Mouse (Mus musculus) thymus, adult 18-20 months (tissue): ENCODE measurements at regions not wholly inside any gene's neighbourhood (a gene's known extent, or its start where the extent isn't known, plus 50 kb on each side); places are given as distances from the start of the nearest gene placed in this dataset.
A peak's percentile ranks its signal among the peaks of the same experiment; 100 is the strongest.
"Not testable (repeated sequence)": the region's sequence is repeated elsewhere in the genome, so short reads cannot be mapped to it uniquely, and the experiment has no call there.

ENCODE experiments used
- DNase-seq, 2 experiments: peaks; one replicate each; pipeline ENCODE4 v3.0.0; 2022; ENCODE audit warnings: mixed read lengths in 2 of 2

DNA sequence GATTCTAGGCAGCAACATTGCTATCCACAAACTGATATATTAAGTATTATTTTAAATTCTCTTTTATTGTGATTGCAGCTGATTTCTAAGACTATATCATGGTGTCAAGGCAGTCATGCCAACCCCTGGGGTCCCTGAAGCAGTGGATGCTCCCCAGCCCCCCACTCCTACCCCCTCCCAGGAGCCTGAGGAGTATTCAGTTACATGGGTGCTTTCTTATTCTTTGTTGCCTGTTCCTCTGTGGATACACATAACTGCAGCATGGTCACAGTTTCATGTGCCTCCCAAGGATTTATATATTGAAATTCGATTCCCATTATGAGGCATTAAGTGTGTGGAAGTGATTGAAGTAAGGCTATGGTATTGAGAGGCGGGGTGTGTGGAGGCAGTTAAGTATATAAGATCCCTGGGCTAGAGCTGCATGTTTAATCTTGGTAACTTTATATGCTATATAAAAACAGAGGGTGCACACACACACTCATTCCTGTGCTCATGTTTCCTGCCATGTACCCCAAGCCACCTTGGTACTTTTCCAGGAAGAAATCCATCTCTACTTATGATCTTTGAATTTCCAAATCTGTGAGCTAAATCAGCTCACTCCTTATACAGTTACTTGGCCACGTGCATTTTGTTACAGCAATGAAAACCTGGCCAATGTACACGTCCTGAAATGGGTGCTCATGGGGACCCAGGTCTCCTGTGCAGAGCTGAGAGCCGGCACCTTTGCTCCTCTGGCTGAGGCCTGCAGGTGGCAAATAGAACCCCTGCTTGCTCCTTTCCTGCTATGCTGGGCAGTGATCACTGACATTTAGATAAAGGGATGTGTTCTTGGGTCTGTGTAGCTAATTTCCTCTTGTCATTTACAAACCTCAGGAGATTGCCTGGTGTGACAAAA, 259.0 kb downstream of the Nek10 start:
- no peak for DNase-seq

DNA sequence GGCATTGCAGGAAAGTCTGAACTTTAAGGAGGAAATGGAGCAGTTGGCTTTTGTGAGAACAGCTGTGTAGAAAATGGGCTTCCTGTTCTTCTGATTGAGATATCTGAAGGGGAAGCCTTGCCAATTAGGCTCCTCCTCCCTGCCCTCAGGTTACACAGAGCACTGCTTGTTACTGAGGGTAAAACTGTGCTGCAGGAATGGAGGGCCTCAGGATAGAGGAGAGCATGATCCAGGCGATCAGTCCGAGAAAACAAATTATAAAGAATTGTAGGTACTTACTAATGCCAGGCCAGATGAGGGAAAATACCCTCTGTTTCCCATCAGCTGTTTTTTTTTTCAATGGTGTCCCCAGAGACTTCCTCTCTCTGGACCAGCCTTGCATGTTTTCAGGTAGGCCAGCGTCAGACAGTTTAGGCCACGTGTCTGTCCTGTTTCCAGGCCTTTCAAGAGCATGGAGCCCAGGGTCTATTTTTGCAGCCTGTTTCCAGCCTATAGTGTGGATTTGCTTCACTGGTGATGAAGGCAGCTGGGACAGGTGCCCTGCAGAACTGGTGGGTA, 259.7 kb downstream of the Nek10 start:
- DNase-seq, result peak in 1 of 2 experiments; percentile 32

DNA sequence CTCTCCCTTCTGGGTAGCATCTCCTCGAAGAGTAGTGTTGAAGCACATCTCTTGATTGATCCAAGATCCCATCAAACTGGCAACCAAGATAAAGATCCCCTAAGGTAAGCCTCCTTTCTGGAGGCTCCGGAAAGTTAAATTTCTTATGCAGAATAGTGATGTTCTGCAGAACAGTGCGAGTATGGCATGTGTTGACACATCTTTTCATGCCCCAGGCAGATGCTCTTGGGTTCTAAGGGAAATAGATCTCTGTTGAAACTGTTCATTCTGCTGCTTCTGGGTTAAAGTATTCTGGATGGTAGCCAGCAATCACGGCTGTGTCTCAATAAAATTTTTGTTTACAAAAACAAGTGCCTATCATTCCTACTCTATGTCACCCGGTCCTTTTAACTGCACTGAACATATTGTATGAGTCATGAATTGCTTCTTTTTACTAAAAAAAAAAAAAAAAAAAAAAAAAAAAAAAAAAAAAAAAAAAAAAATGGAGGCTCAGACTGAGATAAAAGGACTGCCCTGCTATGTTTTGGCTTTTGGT, 261.8 kb downstream of the Nek10 start:
- no peak for DNase-seq

DNA sequence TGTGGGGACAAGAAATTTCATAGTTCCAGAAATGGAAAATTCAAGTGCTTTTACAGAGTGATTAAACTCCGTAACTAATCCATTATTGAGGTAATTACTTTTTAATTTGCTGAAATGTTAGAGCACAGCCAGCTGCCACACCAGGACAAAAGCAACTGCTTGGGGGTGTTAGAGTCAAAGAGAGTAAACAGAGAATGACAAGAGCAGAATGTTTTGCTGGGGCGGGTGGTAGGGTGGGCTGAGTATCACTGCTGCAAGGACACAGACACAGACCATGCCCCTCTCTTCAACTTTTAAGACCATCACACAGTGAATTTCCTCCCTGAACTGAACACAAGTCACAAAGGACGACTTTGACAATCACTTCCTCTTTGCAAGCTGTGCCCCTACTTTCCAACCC, 272.7 kb downstream of the Nek10 start:
- DNase-seq, result no peak

DNA sequence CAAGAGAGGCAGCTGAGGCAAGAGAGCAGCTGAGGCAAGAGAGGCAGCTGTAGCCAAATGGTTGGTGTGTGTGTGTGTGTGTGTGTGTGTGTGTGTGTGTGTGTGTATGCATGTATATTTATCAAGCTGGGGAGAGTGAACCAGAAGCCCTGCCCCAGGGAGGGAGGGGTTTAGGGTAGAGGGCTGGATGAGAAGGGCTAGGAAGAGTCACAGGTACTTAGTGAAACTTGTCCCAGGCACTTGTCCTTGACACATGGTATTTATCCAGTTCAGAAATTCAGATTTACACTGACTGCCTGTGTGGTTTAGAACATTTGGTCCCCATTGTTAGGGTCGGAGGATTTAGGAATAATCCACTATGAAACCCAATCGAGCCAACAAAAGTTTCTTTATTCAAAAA, 279.7 kb downstream of the Nek10 start:
- DNase-seq, result peak in 1 of 2 experiments; percentile 9

DNA sequence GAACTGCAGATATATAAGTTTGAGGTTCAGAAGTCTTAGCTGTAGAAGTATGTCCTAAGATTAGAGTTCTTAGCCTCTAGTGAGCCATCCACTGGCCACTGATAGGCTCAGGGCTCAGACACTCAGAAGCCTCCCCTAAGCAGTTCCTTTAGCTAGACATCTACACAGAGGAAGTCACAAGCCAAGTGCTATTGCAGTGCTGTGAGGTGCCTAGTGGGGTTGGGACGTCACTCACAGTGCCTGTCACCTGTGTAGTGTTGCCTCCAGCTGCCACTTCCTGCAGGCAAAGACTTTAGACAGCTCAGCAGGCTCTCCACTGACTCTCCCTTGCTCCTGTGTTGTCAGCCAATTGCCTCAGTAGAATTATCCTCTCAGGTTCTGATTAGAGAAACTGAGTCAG, 280.6 kb downstream of the Nek10 start:
- DNase-seq, result peak; percentile 63 to 77

DNA sequence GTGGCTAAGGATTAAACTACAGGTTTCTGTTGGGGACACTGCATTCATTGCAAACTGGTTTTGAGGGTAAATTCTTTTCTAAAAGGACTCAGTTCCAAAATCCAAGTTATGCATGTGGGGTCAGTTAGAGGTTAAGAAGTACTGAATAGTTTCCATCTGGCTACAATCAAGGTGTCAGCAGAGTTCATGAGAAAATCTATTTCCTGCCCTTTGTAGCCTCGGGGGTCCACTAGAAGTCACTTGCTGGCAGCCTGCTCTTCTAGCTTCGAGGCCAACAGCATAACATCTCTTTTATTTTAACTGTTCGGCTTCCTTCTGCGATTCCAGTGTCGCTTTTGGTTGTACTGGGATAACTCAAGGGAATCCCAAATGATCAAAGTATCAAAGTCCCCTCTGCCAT, 283.8 kb downstream of the Nek10 start:
- no peak for DNase-seq

DNA sequence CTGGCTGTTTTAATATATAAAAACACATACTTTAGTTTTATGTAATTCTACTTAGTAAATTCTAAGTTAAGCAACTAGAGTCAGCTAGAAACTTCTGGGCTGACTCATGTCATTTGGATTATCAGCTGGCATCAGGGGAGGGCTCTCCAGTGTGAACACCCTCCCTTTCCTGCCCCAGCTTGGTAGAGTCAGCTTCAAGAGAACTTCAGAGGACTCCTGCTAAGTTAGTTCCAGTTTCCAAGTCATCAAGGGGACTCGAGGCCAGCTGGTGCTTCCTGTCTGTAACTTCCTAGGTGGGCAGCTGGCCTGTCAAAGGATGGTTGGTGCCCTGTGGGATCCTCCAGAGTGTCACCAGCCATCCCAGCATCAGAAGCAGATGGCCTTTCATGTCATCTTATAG, 293.6 kb downstream of the Nek10 start:
- no peak for DNase-seq

DNA sequence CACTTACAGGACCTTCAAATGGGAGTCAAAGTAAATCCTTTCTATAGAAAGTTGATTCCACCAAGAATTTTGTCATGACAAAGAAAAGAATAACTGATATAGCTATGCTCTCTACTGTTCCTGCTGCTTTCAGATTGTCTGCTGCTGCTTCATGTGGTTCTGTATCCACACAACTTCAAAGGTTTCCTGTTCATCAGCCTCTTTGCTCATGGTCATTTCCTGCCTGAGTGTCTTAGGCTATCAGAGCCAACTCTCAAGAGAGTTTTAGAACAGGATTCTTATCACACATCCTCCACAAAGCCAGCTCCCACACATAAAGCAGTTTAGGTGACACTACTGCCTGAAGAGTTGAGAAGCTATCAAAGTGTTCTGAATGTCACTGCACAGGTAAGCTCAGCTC, 296.7 kb downstream of the Nek10 start:
- peak in 1 of 2 experiments; percentile 15 for DNase-seq

DNA sequence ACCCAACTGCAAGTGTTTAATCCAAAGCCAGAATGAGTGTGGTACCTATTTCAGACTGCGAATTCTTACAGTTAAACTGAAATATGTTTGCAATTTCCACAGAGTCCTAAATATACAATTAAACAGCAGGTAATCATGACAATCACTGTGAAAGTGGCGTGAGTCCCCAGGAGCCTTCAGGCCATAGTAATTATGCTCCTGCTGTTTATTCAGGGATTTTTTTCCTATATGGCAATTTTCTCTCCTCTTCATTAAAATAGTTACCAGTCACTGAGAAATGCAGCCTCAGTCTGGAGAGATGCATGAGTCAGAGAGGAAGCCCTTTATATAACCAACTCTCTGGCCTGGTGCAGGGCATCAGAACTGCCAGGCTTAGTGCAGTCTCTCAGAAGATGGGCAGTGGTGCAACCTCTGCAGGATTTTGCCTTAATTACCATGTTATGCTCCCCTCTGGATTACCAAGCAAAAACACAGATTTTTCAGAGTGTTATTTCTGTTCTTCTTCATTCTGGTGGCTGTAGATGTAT, 304.6 kb downstream of the Nek10 start:
- DNase-seq, result no peak

DNA sequence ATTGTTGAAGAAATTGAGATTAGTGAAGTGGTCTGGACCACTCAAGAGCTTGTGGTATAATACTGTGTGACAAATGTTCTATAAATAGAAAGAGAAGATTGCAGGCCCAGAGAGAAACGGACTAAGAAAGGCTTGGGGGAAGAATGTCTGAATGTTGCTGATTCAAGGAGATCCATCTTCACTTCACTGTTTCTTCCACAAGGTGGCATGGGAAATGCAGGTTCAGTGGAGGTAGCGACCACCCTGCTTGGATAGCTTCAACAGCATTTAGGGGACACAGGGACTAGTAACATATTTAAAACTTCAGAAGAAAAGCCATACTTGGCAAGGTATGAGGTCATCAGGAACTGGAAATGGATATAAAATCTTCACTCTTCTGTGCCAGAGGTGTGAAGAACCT, 316.5 kb downstream of the Nek10 start:
- DNase-seq, result no peak

DNA sequence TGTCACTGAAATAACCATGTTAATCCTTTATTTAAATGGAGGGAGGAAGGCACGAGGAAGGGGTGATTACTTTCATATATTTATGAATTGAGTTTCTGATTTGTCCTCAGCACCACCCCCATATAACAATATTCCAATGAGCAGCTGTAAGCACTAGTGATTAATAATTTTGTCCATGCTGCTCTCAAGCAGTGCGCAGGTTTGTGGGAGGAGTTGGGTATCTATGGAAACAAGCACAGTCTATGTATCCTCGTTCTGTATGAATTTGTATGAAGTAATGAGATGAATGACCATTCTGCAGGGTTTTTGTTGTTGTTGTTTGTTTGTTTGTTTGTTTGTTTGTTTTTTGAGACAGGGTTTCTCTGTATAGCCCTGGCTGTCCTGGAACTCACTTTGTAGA, 310.6 kb downstream of the Lrrc3b start:
- no peak for DNase-seq

DNA sequence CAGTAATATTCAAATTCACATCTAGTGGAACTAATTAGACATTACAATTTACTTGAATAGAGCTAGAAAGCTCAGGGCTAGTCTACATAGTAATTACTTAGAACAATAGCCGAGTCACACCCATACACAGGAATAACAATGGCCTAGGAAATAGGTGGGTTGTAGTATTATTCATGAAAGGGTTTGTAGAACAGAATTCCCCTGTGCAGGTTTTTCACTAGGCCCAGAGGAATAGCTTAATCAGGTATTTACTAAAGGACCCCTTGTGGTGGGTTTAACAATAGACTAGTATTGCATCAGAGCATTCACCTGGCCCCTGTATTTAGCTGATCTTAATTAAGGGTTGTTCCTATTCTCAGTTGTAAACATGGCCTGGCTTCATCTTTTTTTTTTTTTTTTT, 297.9 kb downstream of the Lrrc3b start:
- DNase-seq, result not testable (repeated sequence)

DNA sequence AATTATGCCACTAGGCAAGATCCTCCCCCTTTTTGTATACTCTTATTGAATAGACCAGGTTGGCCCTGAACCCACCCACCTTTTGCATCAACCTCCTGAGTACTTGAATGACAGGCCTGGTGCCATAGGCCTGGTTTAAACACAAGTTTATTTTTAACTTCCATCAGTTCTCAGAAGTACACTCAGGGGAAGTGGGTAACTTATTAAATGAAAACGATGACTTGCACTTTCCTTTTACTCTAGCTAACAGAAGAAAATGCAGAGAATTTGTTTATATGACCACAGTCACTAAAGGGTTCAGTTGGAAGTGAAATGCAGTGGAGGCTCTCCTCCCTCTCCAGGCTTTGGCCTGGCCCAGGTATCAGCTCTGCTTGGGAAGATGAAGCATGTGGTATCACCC, 295.9 kb downstream of the Lrrc3b start:
- DNase-seq, result no peak

DNA sequence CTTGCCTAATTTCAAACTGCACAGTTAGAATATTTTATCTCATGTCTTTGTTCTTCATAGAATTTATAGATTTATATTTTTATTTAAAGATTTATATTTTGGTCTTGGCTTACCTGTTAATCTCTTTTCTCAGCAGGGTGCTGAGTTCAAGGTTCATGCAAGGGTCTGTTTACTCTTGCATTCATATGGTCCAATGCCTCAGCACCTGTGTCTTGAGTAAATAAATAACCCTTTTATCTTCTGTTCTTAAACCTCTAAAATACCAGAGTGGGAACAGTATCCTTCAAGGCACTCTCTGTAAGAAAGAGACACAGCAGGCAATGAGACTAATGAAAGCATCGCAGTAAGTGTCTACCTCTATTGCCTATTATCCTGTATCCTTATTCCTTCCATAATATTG, 290.3 kb downstream of the Lrrc3b start:
- DNase-seq, result no peak
